Mouse (Mus musculus): ENCODE measurements around the gene Uba1.

Uba1 gene

DNA sequence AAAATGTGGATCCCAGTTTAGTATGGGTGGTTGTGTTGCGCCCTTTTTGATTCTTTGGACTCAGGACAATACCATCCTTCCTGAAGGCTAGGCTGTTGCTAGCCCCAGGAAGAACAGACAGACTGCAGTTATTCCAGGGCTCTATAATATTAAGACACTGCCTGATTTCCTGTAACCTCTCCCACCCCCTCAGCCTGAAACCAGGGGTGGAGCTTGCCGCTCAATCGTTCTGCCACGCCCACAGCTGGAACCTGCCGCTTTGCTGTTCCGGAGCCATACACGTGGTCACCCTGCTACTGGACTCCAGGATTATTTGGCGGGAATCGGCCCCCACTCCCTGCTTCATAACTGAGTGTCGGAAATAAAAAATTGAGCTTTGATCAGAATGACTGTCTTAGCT lies 71.9 kb downstream of the Uba1 start:
- DNase-seq, result peak; percentile 34
